Mouse (Mus musculus) liver, embryonic 15.5 days (tissue): Measurements from ENCODE around the gene Ptprz1. TPM values are rescaled to one million over a fixed set of nuclear protein-coding genes. Genes with fewer than 3 reads are reported as not detected.

Source experiments
- ATAC-seq: fragments of 200-750 bp; cut with Nextera tagmentation; 2 replicates; pipeline ENCODE4 v1.8.0; 2017; ENCODE audit warnings: moderate number of reproducible peaks, mild to moderate bottlenecking, moderate library complexity; ENCODE audit not compliant: insufficient read depth
- H3K27ac ChIP-seq: fragments of 300-500 bp; sonication (generic); replicated peaks from 2 replicates; pipeline ENCODE4 v1.5.1; 2015; ENCODE audit warnings: mild to moderate bottlenecking, inconsistent platforms
- H3K27me3 ChIP-seq: fragments of 300-500 bp; sonication (generic); 2 replicates; pipeline ENCODE4 v1.6.1; 2015; ENCODE audit warnings: mild to moderate bottlenecking, inconsistent platforms
- H3K36me3 ChIP-seq: fragments of 300-500 bp; sonication (generic); replicated peaks from 2 replicates; pipeline ENCODE4 v1.6.1; 2015; ENCODE audit warnings: moderate library complexity, mild to moderate bottlenecking, inconsistent platforms
- H3K4me1 ChIP-seq: fragments of 300-500 bp; sonication (generic); replicated peaks from 2 replicates; pipeline ENCODE4 v1.6.1; 2015; ENCODE audit warnings: inconsistent platforms
- H3K4me2 ChIP-seq: fragments of 300-500 bp; sonication (generic); 2 replicates; pipeline ENCODE4 v1.6.1; 2015; ENCODE audit warnings: moderate library complexity, mild to moderate bottlenecking, inconsistent platforms
- H3K4me3 ChIP-seq: fragments of 300-500 bp; sonication (generic); replicated peaks from 2 replicates; pipeline ENCODE4 v1.5.1; 2015; ENCODE audit warnings: mild to moderate bottlenecking, inconsistent platforms
- H3K9ac ChIP-seq: fragments of 300-500 bp; sonication (generic); 2 replicates; pipeline ENCODE4 v1.6.1; 2015; ENCODE audit warnings: moderate library complexity, mild to moderate bottlenecking, inconsistent platforms
- H3K9me3 ChIP-seq: fragments of 300-500 bp; sonication (generic); replicated peaks from 2 replicates; pipeline ENCODE4 v1.6.1; 2016; ENCODE audit warnings: inconsistent platforms
- WGBS: fragments of 180-500 bp; shearing (Covaris S2); methylation state at CpG from one replicate; pipeline ENCODE4 v1.1.7; 2015; ENCODE audit warnings: mixed read lengths; ENCODE audit not compliant: insufficient replicate concordance; 5-methylcytosine and 5-hydroxymethylcytosine counted together
- polyA plus RNA-seq: library from polyadenylated mRNA; unstranded; fragments of >200 nt; fragmentation: Nextera tagmentation; extraction: Ambion mirVana; gene quantifications from 2 replicates; pipeline ENCODE4 v1.2.1, GENCODE M21; 2015

The Ptprz1 gene
- polyA plus RNA-seq, 1 experiment from 2014 or later, result 0.09 TPM

DNA sequence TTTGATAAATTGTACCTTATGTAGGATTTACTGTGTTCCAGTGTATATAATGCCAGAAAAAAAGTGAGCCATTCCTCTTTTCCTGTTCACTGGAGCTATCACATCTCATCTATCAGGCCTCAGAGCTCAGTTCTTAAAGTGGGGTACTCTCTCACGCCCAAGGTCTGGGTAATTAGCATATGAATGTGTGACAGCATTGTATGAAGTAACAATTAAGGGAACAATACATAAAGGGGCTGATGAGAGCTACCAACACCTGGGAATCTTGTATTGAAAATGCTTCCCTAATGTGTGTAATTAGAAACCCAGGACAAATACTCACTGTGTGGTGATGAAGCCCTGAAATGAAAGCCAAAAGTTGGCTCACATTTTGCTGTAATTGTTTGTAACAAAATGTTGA, 47.6 kb downstream of the Ptprz1 start:
- Histone ChIP-seq H3K9me3 (no peaks in the 10 kb centered on the region), H3K4me3 (no peak overlapping the region), H3K27ac (no peak overlapping the region), H3K4me1 (no peaks in the 10 kb centered on the region), H3K27me3 (no peaks in the 10 kb centered on the region), H3K4me2 (no peak overlapping the region), H3K36me3 (no peaks in the 10 kb centered on the region), H3K9ac (no peak overlapping the region)
- ATAC-seq, result no peak
- 12% methylated on average over 1 of the region's 1 CpGs for WGBS

DNA sequence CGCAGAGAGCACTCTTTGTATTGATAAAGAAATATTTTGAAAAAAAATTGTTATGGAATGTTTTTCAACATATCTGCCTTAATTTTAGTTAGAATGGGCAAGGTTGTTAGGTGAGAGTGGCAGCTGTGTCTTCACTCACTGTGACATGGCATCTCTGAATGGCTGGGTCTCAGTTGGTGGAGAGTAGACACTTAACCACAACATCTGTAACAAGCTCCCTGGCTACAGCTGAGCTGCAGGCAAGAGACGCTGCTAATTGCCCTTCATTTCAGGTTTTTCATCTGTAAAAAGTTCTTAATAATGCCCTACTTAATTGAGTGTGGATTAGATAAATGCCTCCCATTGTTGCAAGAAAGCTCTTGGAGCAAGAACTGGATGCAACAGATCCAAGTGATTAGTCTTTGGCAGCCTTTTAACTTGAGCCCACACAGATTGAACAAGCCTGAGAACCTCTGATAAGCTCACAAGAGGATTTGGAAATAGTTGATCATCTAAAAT, 57.5 kb downstream of the Ptprz1 start:
- Histone ChIP-seq H3K4me1 (no peaks in the 10 kb centered on the region), H3K27me3 (no peaks in the 10 kb centered on the region), H3K4me3 (no peak overlapping the region), H3K36me3 (no peaks in the 10 kb centered on the region), H3K4me2 (no peak overlapping the region), H3K27ac (no peak overlapping the region), H3K9me3 (no peaks in the 10 kb centered on the region), H3K9ac (no peak overlapping the region)
- 65% methylated on average over 2 of the region's 2 CpGs for WGBS
- no peak for ATAC-seq

DNA sequence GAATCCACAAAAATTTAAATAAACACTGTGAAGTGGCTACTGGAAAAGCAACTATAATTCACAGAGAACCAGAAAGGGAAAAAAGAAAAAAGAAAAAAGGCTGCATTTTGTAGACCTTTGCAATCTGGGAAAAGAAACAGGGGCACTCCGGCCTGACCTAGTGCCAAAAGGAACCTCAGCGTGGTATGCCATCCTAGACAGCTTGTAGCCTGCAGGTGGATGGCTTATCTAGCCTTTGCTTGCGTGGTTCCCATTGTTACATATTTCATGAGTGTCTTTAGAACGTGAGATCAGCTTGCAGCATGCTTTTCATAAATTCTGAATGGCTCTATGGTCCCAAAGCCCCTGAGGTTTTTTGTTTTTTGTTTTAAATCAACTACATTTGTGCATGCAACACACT, 61.8 kb downstream of the Ptprz1 start:
- Histone ChIP-seq H3K27me3 (no peaks in the 10 kb centered on the region), H3K4me3 (no peak overlapping the region), H3K36me3 (no peaks in the 10 kb centered on the region), H3K27ac (no peak overlapping the region), H3K4me1 (no peaks in the 10 kb centered on the region), H3K9me3 (no peaks in the 10 kb centered on the region), H3K9ac (no peak overlapping the region), H3K4me2 (no peak overlapping the region)
- 62% methylated on average over 4 of the region's 4 CpGs for WGBS
- no peak for ATAC-seq

DNA sequence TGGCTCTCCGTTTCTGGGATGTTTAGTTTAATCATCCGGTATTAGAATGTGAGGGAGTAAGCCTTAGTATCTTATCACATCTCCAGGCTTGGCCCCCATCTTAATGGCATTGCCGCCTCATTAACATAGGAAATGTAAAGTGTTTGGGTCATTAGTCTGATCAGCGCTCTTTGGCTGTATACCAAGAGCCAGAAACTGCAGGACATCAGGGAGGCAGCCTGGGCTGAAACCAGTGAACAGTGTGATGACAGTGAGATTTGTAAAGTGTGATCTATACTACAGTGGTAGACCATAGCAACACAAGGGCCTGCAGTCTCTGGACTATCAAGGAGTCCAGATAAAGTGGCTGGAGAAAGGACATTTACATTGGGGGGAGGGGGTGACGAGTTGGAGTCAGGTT, 62.2 kb downstream of the Ptprz1 start:
- Histone ChIP-seq H3K9me3 (no peaks in the 10 kb centered on the region), H3K4me1 (no peaks in the 10 kb centered on the region), H3K9ac (no peak overlapping the region), H3K4me2 (no peak overlapping the region), H3K27me3 (no peaks in the 10 kb centered on the region), H3K36me3 (no peaks in the 10 kb centered on the region), H3K27ac (no peak overlapping the region), H3K4me3 (no peak overlapping the region)
- ATAC-seq, result no peak
- WGBS, result 54% methylated on average over 5 of the region's 5 CpGs

DNA sequence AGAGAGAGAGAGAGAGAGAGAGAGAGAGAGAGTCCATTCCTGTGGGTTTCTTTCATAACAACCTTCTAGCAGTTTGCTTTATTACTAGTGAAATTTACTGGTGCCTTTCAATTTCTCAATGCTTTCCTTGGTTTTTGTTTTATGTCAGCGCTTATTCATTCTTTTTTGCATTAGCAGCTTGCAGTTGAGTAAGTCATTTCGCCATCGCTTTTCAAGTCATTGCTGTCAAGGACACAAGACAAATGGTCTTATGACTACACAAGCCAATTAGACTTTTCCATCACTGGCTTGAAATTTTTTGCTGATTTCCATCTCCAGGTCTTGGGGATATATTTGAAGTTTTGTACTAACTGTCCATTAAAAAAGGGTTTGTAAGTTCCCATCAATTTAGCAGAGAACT, 68.9 kb downstream of the Ptprz1 start:
- H3K4me2 ChIP-seq, result no peak overlapping the region
- H3K4me3 ChIP-seq, result no peak overlapping the region
- no peak for ATAC-seq
- no peaks in the 10 kb centered on the region for H3K27me3 ChIP-seq
- no peaks in the 10 kb centered on the region for H3K9me3 ChIP-seq
- no peaks in the 10 kb centered on the region for H3K4me1 ChIP-seq
- 79% methylated on average over 3 of the region's 3 CpGs for WGBS
- H3K27ac ChIP-seq, result no peak overlapping the region
- H3K9ac ChIP-seq, result no peak overlapping the region
- H3K36me3 ChIP-seq, result no peaks in the 10 kb centered on the region

DNA sequence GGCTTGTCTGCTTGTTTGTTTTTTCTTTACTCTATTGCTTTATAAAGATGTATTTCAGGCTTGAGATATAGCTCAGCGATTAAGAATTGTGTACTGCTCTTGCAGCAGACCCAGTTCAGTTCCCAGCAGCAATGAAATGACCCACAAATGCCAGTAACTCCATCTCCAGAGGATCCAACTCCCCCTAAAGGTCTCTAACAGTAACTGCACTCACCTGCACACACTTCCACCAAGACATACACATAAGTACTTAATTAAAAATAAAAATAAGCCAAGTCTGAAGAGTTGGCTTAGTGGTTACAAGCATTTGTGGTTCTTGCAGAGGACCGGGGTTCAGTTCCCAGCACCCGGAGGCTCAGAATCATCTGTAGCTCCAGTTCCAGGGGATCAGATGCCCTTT, 88.1 kb downstream of the Ptprz1 start:
- no peaks in the 10 kb centered on the region for H3K36me3 ChIP-seq
- no peaks in the 10 kb centered on the region for H3K9me3 ChIP-seq
- H3K27me3 ChIP-seq, result no peaks in the 10 kb centered on the region
- H3K27ac ChIP-seq, result no peak overlapping the region
- H3K9ac ChIP-seq, result no peak overlapping the region
- 62% methylated on average over 3 of the region's 3 CpGs for WGBS
- H3K4me2 ChIP-seq, result no peak overlapping the region
- no peak overlapping the region for H3K4me3 ChIP-seq
- H3K4me1 ChIP-seq, result no peaks in the 10 kb centered on the region
- ATAC-seq, result no peak

DNA sequence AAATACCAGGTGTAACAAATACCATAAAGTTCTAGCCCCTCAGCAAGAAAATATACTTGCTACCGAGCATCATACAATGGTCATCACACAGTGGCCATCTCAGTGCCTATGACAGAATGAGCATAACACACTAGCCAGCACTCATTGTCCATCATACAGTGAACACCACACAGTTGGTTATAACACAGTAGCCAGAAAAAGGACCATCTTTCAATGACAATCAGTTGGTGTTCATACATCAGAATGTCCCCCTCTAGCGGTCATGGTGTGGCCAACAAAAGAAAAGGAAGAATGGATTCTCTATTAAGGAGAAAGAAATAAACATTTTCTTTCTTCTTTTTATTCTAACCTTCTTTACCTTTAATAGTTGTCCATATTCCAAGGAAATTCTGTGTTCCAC, 92.8 kb downstream of the Ptprz1 start:
- Histone ChIP-seq H3K4me1 (no peaks in the 10 kb centered on the region), H3K4me3 (no peak overlapping the region), H3K36me3 (no peaks in the 10 kb centered on the region), H3K27me3 (no peaks in the 10 kb centered on the region), H3K4me2 (no peak overlapping the region), H3K9ac (no peak overlapping the region), H3K27ac (no peak overlapping the region), H3K9me3 (no peaks in the 10 kb centered on the region)
- ATAC-seq, result no peak
- WGBS, result 34% methylated on average over 2 of the region's 2 CpGs

DNA sequence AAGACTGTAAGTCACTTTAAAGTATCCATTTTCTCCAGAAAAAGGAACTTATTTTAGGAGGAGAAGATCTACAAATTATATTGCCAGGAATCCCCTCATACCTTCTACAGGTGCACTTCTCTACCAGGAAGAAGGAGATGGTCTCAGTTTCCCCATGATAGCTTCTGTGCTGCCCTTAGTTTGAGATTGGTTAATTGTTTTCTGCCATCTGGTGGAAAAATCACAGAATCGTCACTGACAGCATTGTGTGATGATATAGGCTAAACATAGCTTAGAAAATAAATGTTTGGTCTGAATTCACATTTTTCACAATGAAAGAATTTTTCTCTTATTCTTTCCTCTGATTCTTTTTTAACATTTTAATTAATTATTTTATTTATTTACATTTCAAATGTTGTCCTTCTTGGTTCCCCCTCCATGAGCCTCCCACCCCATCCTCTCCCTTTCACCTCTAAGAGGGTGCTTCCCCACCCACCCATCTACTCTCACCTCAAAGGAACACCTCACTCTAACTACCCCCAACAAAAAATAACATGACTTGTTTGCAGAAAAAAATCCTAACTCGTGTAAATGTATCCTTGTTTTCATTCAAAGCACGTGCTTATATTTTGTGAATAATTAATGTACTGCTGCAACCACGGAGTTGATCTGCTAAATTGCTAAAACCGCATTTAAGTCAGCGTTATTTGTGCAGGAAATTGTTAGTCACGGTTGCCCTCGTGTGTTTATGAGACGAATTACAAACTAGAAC, 108.6 kb downstream of the Ptprz1 start:
- 11% methylated on average over 9 of the region's 9 CpGs for WGBS
- Histone ChIP-seq H3K36me3 (no peaks in the 10 kb centered on the region), H3K9ac (no peak overlapping the region), H3K27me3 (no peaks in the 10 kb centered on the region), H3K4me2 (no peak overlapping the region), H3K27ac (no peak overlapping the region), H3K4me3 (no peak overlapping the region), H3K9me3 (no peaks in the 10 kb centered on the region), H3K4me1 (no peaks in the 10 kb centered on the region)
- ATAC-seq, result no peak

DNA sequence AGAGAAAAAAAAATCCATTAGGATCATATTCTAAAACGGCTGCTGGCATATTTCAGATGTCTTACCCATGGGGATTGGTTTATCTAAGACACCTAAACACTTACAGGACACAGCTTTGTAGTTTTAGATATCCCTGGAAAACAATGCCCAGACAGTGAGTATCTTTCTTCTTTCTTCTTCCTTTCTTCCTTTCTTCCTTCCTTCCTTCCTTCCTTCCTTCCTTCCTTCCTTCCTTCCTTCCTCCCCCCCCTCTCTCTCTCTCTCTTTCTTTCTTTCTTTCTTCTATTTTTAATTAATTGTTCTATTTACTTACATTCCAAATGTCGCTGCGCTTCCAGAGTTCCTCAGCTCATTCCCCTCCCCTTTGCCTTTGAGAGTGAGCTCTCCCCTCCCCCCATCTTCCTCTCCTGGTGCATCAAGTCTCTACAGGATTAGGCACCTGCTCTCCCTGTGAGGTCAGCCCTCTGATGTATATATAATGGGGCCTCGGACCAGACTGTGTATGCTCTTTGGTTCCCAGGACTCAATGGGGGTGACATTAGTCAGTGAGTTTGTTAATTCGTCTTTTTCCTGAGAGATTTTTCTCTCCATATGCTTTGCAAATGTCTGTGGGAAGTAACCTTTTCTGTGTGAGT, 109.3 kb downstream of the Ptprz1 start:
- ATAC-seq, result no peak
- Histone ChIP-seq H3K4me1 (no peaks in the 10 kb centered on the region), H3K36me3 (no peaks in the 10 kb centered on the region), H3K9me3 (no peaks in the 10 kb centered on the region), H3K27ac (no peak overlapping the region), H3K27me3 (no peaks in the 10 kb centered on the region), H3K4me2 (no peak overlapping the region), H3K9ac (no peak overlapping the region), H3K4me3 (no peak overlapping the region)
- 25% methylated on average over 5 of the region's 5 CpGs for WGBS

DNA sequence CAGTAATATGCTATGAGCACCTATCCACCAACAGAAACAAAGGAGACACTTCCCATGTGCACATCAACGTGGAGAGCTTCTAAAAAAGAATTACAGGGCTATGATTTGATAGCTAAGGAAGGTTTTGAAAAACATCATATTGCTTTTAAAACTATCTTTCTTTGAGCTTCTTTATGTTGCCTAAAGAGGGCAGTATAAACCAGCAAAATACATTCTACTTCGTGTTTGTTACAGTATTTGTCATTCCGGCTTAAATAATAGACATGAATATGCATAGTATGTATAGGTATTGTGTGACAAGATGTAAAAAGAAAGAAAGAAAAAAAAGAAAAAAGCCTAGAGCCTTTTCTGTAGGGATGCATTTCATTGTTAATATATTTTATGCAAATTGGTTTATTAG, 127.8 kb downstream of the Ptprz1 start:
- H3K36me3 ChIP-seq, result no peaks in the 10 kb centered on the region
- no peak overlapping the region for H3K27ac ChIP-seq
- ATAC-seq, result no peak
- no peak overlapping the region for H3K4me2 ChIP-seq
- WGBS, result 18% methylated on average over 3 of the region's 3 CpGs
- no peaks in the 10 kb centered on the region for H3K27me3 ChIP-seq
- no peak overlapping the region for H3K9ac ChIP-seq
- no peaks in the 10 kb centered on the region for H3K9me3 ChIP-seq
- no peak overlapping the region for H3K4me3 ChIP-seq
- H3K4me1 ChIP-seq, result no peaks in the 10 kb centered on the region

DNA sequence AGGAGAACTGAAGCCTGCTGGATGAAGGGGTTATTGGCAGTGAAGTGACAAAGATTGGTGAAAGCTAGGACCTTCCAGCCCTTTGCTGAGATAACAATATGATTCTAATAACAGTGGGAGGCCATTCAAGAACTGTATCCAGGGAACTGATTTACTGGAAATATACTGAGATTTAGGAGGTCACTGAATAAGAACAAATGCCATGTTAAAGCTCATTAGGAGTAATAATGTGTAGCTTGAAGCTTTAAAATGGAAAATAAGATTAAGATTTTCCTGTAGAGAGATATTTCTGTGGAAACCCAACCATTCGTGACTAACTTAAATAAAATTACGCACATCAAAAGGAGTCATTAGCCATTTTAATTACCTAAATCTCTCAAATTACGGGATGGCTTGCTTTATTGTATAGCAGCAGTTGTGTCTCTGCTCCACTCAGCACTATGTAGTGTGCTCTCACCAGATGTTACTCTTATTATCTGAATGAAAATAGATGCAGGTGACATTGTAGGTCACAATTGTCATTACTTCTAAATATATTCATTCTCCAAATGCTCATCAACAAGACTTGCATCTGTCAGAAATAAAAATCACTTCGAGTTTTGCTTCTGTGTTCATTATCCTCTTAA, 139.8 kb downstream of the Ptprz1 start:
- no peaks in the 10 kb centered on the region for H3K9me3 ChIP-seq
- H3K27ac ChIP-seq, result no peak overlapping the region
- H3K36me3 ChIP-seq, result no peaks in the 10 kb centered on the region
- H3K9ac ChIP-seq, result no peak overlapping the region
- H3K4me3 ChIP-seq, result no peak overlapping the region
- H3K4me1 ChIP-seq, result no peaks in the 10 kb centered on the region
- no peak for ATAC-seq
- no peak overlapping the region for H3K4me2 ChIP-seq
- no peaks in the 10 kb centered on the region for H3K27me3 ChIP-seq
- 55% methylated on average over 4 of the region's 4 CpGs for WGBS
